Mouse (Mus musculus) heart, adult 2 months (tissue): ENCODE results near the gene Mgmt. TPM values are rescaled to one million over a fixed set of nuclear protein-coding genes. Genes with fewer than 3 reads are reported as not detected.

Source experiments
- DNase-seq, 2 experiments: peaks; one replicate each; pipeline ENCODE4 v3.0.0; 2021
- H3K27ac ChIP-seq: fragments of 200-600 bp; 2 replicates; pipeline ENCODE4 v1.8.1; 2022
- H3K27me3 ChIP-seq: fragments of 200-500 bp; 2 replicates; pipeline ENCODE4 v1.6.1; 2012; ENCODE audit warnings: mild to moderate bottlenecking, low read length, inconsistent platforms, mixed read lengths; ENCODE audit not compliant: control insufficient read depth, insufficient read depth
- H3K36me3 ChIP-seq: fragments of 200-500 bp; 2 replicates; pipeline ENCODE4 v1.6.1; 2012; ENCODE audit warnings: low read length, inconsistent platforms; ENCODE audit not compliant: control insufficient read depth, insufficient read depth
- H3K4me1 ChIP-seq: fragments of 200-500 bp; 2 replicates; pipeline ENCODE4 v1.6.1; 2011; ENCODE audit warnings: low read length; ENCODE audit not compliant: control insufficient read depth, insufficient read depth
- H3K4me3 ChIP-seq: fragments of 200-600 bp; 2 replicates; pipeline ENCODE4 v1.8.1; 2022
- H3K79me2 ChIP-seq: fragments of 200-500 bp; replicated peaks from 2 replicates; pipeline ENCODE4 v1.6.1; 2012; ENCODE audit warnings: mild to moderate bottlenecking, inconsistent platforms, low read length, moderate library complexity, mixed read lengths; ENCODE audit not compliant: control insufficient read depth, insufficient read depth
- H3K9ac ChIP-seq: fragments of 200-500 bp; 2 replicates; pipeline ENCODE4 v1.6.1; 2012; ENCODE audit warnings: low read depth, mild to moderate bottlenecking, control low read depth, inconsistent platforms, low read length, mixed read lengths
- CTCF ChIP-seq: fragments of 200-600 bp; IDR thresholded peaks from 2 replicates; pipeline ENCODE4 v1.8.1; 2022; ENCODE audit warnings: antibody characterized with exemption, mild to moderate bottlenecking, moderate library complexity
- EP300 ChIP-seq: fragments of 200-500 bp; IDR thresholded peaks from 2 replicates; pipeline ENCODE4 v1.6.1; 2011; ENCODE audit warnings: low read depth, low read length, control low read depth; ENCODE audit not compliant: insufficient read depth
- POLR2A ChIP-seq: fragments of 200-500 bp; IDR thresholded peaks from 2 replicates; pipeline ENCODE4 v1.6.1; 2011; ENCODE audit warnings: mild to moderate bottlenecking, low read depth, low read length, control low read depth; ENCODE audit not compliant: insufficient read depth
- WGBS: fragments of 180-500 bp; shearing (Covaris S2); methylation state at CpG from one replicate; pipeline ENCODE4 v1.1.7; 2018; 5-methylcytosine and 5-hydroxymethylcytosine counted together
- intact Hi-C: fragments of 180-260 bp; cut with DNase I; formaldehyde crosslinking; loops from one replicate; pipeline ENCODE4 v1.15.1; 2025
- polyA plus RNA-seq: library from polyadenylated mRNA; depleted of rRNA; stranded (reverse); fragments of >200 nt; gene quantifications from 2 replicates; pipeline ENCODE4 v1.2.3, GENCODE M21; 2012
- total RNA-seq, 2 experiments: library from RNA; stranded (reverse); gene quantifications; 2 replicates each; pipeline ENCODE4 v1.2.3; 2021

The Mgmt gene
- total and polyA plus RNA-seq, 3 experiments, result 3.6 to 3.8 (median 3.7) TPM

DNA sequence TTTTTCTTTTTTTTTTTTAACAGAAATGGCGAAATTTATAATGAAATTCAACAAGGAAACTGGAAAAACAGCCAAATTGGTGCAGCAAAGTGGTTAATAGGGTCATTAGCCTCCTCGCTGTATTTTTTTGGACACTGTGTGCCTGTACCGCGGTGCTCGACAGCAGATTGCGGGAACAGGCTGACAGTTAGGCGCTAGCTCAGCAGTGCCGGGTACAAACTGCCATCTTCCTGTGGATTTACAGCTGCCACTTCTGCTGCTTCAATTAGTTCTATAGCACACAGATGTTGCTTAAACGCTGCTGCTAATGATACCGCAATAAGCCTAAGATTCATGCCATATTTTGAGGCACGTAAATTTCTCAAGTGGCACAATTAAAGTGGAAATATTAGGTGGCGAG is 252.7 kb downstream of the Mgmt start:
- no peak for TF ChIP-seq EP300
- no peak for TF ChIP-seq CTCF
- H3K27me3 ChIP-seq, result no peaks in the 10 kb centered on the region
- WGBS, result 92% methylated on average over 12 of the region's 12 CpGs
- DNase-seq, result no peak
- H3K27ac ChIP-seq, result no peak overlapping the region
- no peaks in the 10 kb centered on the region for H3K36me3 ChIP-seq
- no peaks in the 10 kb centered on the region for H3K4me1 ChIP-seq
- H3K79me2 ChIP-seq, result no peaks in the 10 kb centered on the region
- intact Hi-C loops, result no loop called here
- H3K9ac ChIP-seq, result no peak overlapping the region
- H3K4me3 ChIP-seq, result no peak overlapping the region

DNA sequence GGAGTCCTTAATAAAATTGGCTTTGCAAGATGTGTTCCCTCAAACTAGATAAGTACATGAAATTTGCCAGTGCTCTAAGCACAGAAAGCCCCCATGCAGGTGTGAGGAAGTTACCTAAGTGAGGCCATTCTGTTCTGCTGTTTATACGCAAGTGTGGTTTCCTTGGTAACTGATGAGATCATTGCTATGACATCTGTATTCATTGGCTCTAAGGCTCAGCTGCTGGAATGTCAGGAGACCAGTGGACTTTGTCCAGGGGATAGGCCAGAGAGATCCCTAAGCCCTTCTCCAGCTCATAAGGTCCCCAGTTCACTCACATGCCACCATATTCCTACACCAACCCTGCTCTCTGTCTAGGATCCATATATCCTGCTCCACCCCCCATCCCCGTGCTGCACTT is 257.4 kb downstream of the Mgmt start:
- no peaks in the 10 kb centered on the region for H3K4me1 ChIP-seq
- 91% methylated on average over 2 of the region's 2 CpGs for WGBS
- no peaks in the 10 kb centered on the region for H3K36me3 ChIP-seq
- TF ChIP-seq CTCF (no peak), POLR2A (no peak), EP300 (no peak)
- no peak overlapping the region for H3K4me3 ChIP-seq
- no peaks in the 10 kb centered on the region for H3K79me2 ChIP-seq
- no peak overlapping the region for H3K27ac ChIP-seq
- DNase-seq, result no peak
- no peak overlapping the region for H3K9ac ChIP-seq
- no peaks in the 10 kb centered on the region for H3K27me3 ChIP-seq
- intact Hi-C loops, result no loop called here

DNA sequence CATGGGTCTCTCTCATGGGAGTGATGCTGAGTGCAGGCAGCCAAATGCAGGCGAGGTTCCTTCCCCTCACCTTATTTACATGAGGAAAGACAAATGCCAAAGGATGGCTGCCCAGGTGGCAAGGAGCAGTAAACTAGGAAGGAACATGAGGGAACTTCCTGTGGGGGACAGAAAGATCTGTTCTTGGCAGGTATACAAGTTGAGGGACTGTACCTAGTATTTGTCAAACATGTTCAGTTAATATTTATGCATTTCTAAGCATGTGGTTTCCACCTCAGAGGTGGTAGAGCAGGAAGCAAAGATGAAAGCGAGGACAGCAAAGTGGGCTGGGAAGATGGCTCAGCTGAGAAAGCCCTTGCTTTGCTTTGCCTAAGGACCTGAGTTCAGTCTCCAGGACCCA is 260.2 kb downstream of the Mgmt start:
- TF ChIP-seq EP300 (no peak), CTCF (no peak), POLR2A (no peak)
- Histone ChIP-seq H3K36me3 (no peaks in the 10 kb centered on the region; the same call in 1 of the 2 replicates), H3K27ac (no peak overlapping the region), H3K79me2 (no peaks in the 10 kb centered on the region), H3K4me3 (no peak overlapping the region), H3K27me3 (no peaks in the 10 kb centered on the region), H3K4me1 (peaks cover 2% of the 10 kb centered on the region), H3K9ac (no peak overlapping the region)
- 77% methylated on average over 2 of the region's 2 CpGs for WGBS
- no peak for DNase-seq
- intact Hi-C loops, result no loop called here

- no peak overlapping the region for H3K9ac ChIP-seq
- peaks cover 2% of the 10 kb centered on the region for H3K4me1 ChIP-seq
- TF ChIP-seq CTCF, result no peak
- no peak for TF ChIP-seq POLR2A
- TF ChIP-seq EP300, result no peak
- H3K27ac ChIP-seq, result peak overlapping the region; percentile 34; the same call in 1 of the 2 replicates
- peak in 1 of 2 experiments; percentile 36 for DNase-seq
- intact Hi-C loops, result no loop called here
- no peaks in the 10 kb centered on the region; the same call in 1 of the 2 replicates for H3K36me3 ChIP-seq
- no peaks in the 10 kb centered on the region for H3K27me3 ChIP-seq
- no peak overlapping the region for H3K4me3 ChIP-seq
- H3K79me2 ChIP-seq, result no peaks in the 10 kb centered on the region
These were observed 264.7 kb downstream of the Mgmt start for GRCm38 (mm10) chr7:137159086-137159485.

- no peaks in the 10 kb centered on the region for H3K36me3 ChIP-seq
These were observed 277.9 kb downstream of the Mgmt start for GRCm38 (mm10) chr7:137172278-137172677.

More at GRCm38 (mm10) chr7:137172278-137172677, 277.9 kb downstream of the Mgmt start:
- Histone ChIP-seq H3K4me1 (no peaks in the 10 kb centered on the region), H3K9ac (no peak overlapping the region), H3K27ac (no peak overlapping the region), H3K4me3 (no peak overlapping the region), H3K27me3 (no peaks in the 10 kb centered on the region), H3K79me2 (no peaks in the 10 kb centered on the region)
- intact Hi-C loops, result no loop called here
- no peak for DNase-seq
- WGBS, result 60% methylated on average over 9 of the region's 9 CpGs
- TF ChIP-seq EP300, result no peak
- TF ChIP-seq CTCF, result no peak
- no peak for TF ChIP-seq POLR2A
